Mouse (Mus musculus) spleen, adult 2 months (tissue): Measurements from ENCODE around the gene Pkd1. TPM values are rescaled to one million over a fixed set of nuclear protein-coding genes. Genes with fewer than 3 reads are reported as not detected.

ENCODE experiments used
- DNase-seq, 2 experiments: peaks; one replicate each; pipeline versions ENCODE4 v3.0.0 to v3.0.0-alpha.2; 2012 to 2021; ENCODE audit warnings: low spot score in 2 of 2, low read depth in 1 of 2
- H3K27ac ChIP-seq: fragments of 200-500 bp; 2 replicates; pipeline ENCODE4 v1.5.1; 2012; ENCODE audit warnings: low read length, inconsistent platforms; ENCODE audit not compliant: insufficient read depth
- H3K27me3 ChIP-seq: fragments of 200-500 bp; 2 replicates; pipeline ENCODE4 v1.6.1; 2012; ENCODE audit warnings: mild to moderate bottlenecking, moderate library complexity, low read length, inconsistent platforms; ENCODE audit not compliant: control insufficient read depth, insufficient read depth
- H3K36me3 ChIP-seq: fragments of 200-500 bp; 2 replicates; pipeline ENCODE4 v1.6.1; 2012; ENCODE audit warnings: mild to moderate bottlenecking, low read length, inconsistent platforms; ENCODE audit not compliant: control insufficient read depth, insufficient read depth
- H3K4me1 ChIP-seq: fragments of 200-500 bp; 2 replicates; pipeline ENCODE4 v1.6.1; 2011; ENCODE audit warnings: inconsistent platforms; ENCODE audit not compliant: control insufficient read depth, insufficient read depth, insufficient read length
- H3K4me3 ChIP-seq: fragments of 200-500 bp; 2 replicates; pipeline ENCODE4 v1.5.1; 2011; ENCODE audit warnings: mild to moderate bottlenecking, inconsistent platforms; ENCODE audit not compliant: insufficient read depth, insufficient read length; ENCODE audit errors: extremely low read depth
- CTCF ChIP-seq: fragments of 200-500 bp; IDR thresholded peaks from 2 replicates; pipeline ENCODE4 v1.5.1; 2011; ENCODE audit warnings: mild to moderate bottlenecking, inconsistent platforms; ENCODE audit not compliant: insufficient read depth, insufficient read length, insufficient replicate concordance; ENCODE audit errors: extremely low read depth
- POLR2A ChIP-seq: fragments of 200-500 bp; IDR thresholded peaks from 2 replicates; pipeline ENCODE4 v1.6.1; 2011; ENCODE audit warnings: low read depth, low read length, inconsistent platforms
- WGBS: fragments of 180-500 bp; shearing (Covaris S2); methylation state at CpG from one replicate; pipeline ENCODE4 v1.1.7; 2018; 5-methylcytosine and 5-hydroxymethylcytosine counted together
- polyA plus RNA-seq: library from polyadenylated mRNA; depleted of rRNA; stranded (reverse); fragments of >200 nt; gene quantifications from 2 replicates; pipeline ENCODE4 v1.2.3, GENCODE M21; 2012

Gene Pkd1
- polyA plus RNA-seq, 1 experiment = 73.9 TPM

DNA sequence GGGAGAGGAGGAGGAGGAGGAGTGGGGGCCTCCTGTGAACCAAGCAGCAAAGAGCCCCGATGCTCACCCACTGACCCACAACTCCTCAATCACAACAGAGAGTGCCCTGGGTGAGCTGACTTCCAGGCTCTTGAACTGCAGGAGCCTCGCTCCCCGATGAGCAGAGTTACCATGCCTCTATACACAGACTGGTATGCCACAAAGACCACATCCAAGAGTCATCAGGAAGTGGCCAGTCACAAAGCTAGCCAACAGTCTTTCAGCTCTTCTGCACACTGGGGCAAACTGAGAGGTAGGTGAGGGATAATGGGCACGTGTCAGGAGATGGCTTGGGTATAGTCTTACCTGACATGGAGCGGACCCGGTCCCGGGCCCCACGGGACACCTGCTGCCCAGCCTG, 54.3 kb downstream of the Pkd1 start:
- Histone ChIP-seq H3K27ac (no peak overlapping the region), H3K4me3 (no peak overlapping the region), H3K4me1 (no peaks in the 10 kb centered on the region), H3K27me3 (no peaks in the 10 kb centered on the region), H3K36me3 (peaks cover 34% of the 10 kb centered on the region)
- no peak for TF ChIP-seq POLR2A
- TF ChIP-seq CTCF = no peak
- 64% methylated on average over 8 of the region's 8 CpGs for WGBS
- no peak for DNase-seq

DNA sequence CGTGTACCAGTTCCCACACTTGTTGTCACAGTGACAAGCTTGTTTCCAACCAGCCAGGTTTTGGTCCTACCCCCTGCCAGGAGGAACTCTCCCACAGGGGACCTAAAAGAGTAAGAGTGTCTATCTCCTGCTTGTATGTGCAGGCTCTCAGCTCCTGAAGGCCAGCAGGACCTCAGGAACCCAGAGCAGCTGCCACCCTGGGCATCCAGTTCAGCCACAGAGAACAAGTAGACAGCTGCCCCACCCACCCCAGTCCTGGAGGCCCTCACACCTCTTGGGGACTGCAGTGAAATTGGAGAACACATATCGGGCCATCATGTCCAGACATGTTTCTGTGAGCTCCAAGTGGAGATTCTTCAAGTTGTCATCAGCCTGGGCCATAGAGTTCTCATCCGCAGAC, 54.9 kb downstream of the Pkd1 start:
- WGBS = 94% methylated on average over 3 of the region's 3 CpGs
- Histone ChIP-seq H3K4me1 (no peaks in the 10 kb centered on the region), H3K36me3 (peaks cover 32% of the 10 kb centered on the region)

DNA sequence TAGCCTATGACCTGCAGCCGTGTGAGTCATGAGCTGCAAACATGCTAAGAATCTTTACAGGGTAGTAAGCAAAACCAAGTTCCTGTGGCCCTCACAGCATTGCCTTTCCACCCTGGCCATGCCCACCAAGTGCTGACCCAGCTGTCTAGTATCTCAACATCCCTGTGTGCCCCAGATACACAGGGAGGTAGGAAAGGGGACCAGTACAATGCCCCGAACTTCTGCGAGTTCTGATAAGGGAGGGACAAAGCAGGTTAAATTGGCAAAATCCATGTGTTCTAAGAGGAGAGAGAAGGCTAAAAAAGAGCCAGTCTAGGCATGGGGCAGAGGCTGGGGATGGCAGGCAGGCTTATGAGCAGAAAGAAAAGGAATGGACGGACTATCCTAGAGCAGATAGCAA, 58.7 kb downstream of the Pkd1 start:
- Histone ChIP-seq H3K4me3 (no peak overlapping the region), H3K27me3 (no peaks in the 10 kb centered on the region), H3K4me1 (no peaks in the 10 kb centered on the region), H3K36me3 (peaks cover 22% of the 10 kb centered on the region), H3K27ac (no peak overlapping the region)
- DNase-seq = no peak
- 77% methylated on average over 4 of the region's 4 CpGs for WGBS
- TF ChIP-seq CTCF = no peak
- TF ChIP-seq POLR2A = no peak

More for the DNA sequence above, 54.9 kb downstream of the Pkd1 start:
- TF ChIP-seq POLR2A (no peak), CTCF (no peak)
- DNase-seq = no peak
- Histone ChIP-seq H3K4me3 (no peak overlapping the region), H3K27ac (no peak overlapping the region), H3K27me3 (no peaks in the 10 kb centered on the region)

- Histone ChIP-seq H3K4me1 (no peaks in the 10 kb centered on the region), H3K4me3 (no peak overlapping the region), H3K27ac (no peak overlapping the region), H3K36me3 (peaks cover 22% of the 10 kb centered on the region), H3K27me3 (no peaks in the 10 kb centered on the region)
- TF ChIP-seq POLR2A (no peak), CTCF (no peak)
- no peak for DNase-seq
- 76% methylated on average over 8 of the region's 8 CpGs for WGBS
Observed at GRCm38 (mm10) chr17:24608874-24609273, 59.2 kb downstream of the Pkd1 start.

GRCm38 (mm10) chr17:24610711-24611110, 61.1 kb downstream of the Pkd1 start:
- 21% methylated on average over 2 of the region's 2 CpGs for WGBS
- Histone ChIP-seq H3K36me3 (peaks cover 26% of the 10 kb centered on the region), H3K4me3 (no peak overlapping the region), H3K27ac (no peak overlapping the region), H3K27me3 (no peaks in the 10 kb centered on the region), H3K4me1 (no peaks in the 10 kb centered on the region)
- TF ChIP-seq POLR2A (no peak), CTCF (no peak)
- DNase-seq = no peak

GRCm38 (mm10) chr17:24617561-24618194, 68.0 kb downstream of the Pkd1 start:
- H3K27ac ChIP-seq = no peak overlapping the region
- H3K36me3 ChIP-seq = peaks cover 42% of the 10 kb centered on the region
- H3K27me3 ChIP-seq = no peaks in the 10 kb centered on the region
- H3K4me3 ChIP-seq = no peak overlapping the region
- H3K4me1 ChIP-seq = no peaks in the 10 kb centered on the region
- 63% methylated on average over 14 of the region's 14 CpGs for WGBS
- no peak for DNase-seq
- TF ChIP-seq POLR2A (no peak), CTCF (no peak)

- no peak overlapping the region for H3K4me3 ChIP-seq
- DNase-seq = no peak
- TF ChIP-seq CTCF (no peak), POLR2A (no peak)
- no peaks in the 10 kb centered on the region for H3K4me1 ChIP-seq
- H3K27ac ChIP-seq = no peak overlapping the region
- peaks cover 40% of the 10 kb centered on the region for H3K36me3 ChIP-seq
- WGBS = 87% methylated on average over 8 of the region's 8 CpGs
- H3K27me3 ChIP-seq = no peaks in the 10 kb centered on the region
Observed at GRCm38 (mm10) chr17:24625472-24625871, 75.8 kb downstream of the Pkd1 start.
